Mouse (Mus musculus): ENCODE results near the gene Lrrc4c.

Lrrc4c gene

GRCm38 (mm10) chr2:97299704-97300103 lies 981.7 kb downstream of the Lrrc4c start:
- peak; percentile 69 for DNase-seq

DNA sequence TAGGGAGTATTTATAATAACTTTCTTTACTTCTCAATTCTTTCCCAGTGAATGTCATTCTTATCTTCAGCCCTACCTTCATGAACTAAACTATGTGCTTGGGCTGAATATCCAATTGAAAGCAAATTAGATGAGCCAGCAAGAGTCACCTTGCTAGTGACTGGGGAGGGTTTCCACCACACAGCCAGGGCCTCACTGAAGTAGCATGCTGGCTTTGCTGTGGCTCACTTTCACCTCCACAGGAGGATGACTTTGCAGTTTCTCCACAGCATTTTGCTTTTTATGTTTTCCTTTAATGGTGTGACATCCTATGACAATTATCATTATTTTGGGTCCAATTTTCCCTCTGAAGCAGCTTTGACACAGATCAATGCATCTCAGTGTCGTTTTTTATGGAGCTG lies 1000.0 kb downstream of the Lrrc4c start:
- DNase-seq, result no peak

GRCm38 (mm10) chr2:97318536-97318935 lies 1000.6 kb downstream of the Lrrc4c start:
- DNase-seq, result no peak

GRCm38 (mm10) chr2:97332084-97332682 lies 1014.2 kb downstream of the Lrrc4c start:
- no peak for DNase-seq

DNA sequence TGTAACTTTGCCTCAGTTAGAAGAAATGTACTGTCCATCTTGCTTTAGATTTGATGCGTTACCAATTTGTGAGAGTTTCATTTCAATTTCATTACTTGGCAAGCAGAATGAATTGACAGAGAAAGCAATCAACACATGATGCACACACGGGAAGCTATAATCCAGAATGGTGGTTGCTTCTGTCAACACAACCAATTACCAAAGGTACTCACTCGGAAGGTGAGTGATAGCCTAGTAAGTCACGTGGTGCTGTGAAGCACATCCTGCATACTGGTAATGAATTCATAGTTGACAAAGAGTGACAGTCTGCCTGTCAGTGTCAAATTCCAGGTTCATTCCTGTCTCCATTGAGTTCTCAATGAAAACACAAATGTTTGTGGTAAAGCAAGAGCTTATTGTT lies 1021.7 kb downstream of the Lrrc4c start:
- DNase-seq, result no peak

DNA sequence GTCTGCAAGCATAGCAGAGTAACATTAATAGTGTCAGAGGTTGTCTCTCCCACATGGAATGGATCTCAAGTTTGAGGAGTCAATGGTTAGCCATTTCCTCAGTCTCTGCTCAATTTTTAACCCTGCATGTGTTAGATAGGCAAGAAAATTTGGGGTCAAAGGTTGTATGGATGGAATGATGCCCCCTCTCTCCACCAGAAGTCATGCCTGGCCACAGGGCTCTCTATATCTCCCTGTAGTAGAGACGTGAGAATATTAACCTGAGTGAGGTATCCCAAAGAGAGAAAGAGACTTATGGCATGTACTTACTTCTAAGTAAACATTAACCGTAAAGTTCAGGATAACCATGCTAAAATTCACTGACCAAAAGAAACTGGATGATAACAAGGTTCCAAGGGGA lies 1043.3 kb downstream of the Lrrc4c start:
- DNase-seq, result no peak

GRCm38 (mm10) chr2:97369978-97370377 lies 1052.0 kb downstream of the Lrrc4c start:
- no peak for DNase-seq

DNA sequence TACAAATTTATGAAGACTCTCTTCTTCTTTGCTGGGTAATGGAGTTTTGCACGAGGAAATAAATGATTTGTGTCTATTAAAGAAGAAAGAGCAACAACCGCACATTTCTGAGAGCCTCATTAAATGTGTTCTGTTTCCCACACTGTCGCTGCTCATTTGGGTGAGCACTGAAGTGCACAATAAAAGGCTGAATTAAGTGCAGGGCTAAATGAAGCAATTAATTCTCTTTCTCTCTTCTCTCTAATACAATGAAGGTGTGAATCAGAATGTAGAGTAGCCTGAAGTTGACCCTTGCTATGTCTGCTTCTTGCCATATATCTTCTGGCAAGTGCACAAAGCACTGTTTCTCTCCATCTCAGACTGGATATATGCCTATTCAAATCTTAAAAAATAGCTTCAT lies 1073.5 kb downstream of the Lrrc4c start:
- DNase-seq, result no peak

- no peak for DNase-seq
Observed at GRCm38 (mm10) chr2:97391876-97392275, 1073.9 kb downstream of the Lrrc4c start.

DNA sequence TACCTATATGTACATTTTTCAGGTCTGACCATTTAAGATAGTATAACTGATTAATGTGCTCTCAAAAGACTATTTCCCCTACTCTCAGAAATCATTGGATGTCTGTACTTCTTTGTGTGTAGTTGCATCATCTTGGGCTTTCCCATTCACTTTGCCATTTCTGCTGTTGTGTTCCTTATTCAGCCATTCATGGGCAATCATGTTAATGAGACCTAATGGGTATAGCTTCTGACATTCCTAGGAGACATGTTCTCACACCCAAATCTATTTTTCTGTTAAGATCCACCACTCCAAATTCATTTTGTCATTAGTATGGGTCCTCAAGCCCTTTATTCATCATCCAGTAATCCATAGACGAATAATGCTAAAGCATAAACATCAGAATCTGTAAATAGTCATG lies 1095.1 kb downstream of the Lrrc4c start:
- DNase-seq, result no peak

DNA sequence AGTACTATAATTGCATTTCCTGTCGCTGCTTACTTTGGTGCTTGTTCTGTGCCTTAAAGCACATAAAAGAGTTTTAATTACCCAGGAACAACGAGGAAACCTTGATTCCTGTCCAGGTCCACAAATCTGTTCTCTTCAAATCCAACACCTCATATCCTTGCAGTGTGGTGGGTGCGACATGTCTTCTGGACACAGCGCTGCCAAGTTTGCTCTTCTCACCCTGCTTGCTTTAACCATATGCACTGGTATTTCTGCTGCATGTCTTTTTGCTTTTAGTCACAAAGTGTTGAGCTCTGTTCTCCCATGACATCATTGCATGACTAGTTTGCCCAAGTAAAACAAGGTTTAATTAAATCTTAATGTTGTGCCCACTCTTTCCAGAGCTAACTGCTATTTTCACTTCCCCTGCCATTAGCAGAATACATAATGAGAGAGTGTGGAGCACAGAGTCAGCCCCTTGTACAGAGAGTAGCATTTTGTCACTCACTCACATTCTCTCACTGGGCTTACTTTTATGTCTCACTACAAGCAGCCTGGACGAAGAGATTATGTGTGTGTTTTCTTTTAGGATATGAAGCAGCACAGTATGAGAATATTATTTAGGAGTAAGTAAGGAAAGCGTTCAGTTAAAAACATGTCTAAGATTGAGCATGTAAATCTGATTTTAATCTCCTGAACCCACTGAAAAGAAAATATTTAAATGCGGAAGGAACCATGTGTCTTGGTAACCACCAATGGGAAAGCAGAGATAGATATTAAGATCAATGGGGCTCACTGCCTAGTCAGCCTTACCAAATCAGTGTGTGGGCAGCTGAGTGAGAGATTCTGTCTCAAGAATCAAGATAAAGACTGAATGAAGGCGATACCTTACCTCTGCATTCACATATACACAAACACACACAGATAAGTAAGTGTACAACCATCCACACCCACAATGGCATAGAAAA lies 1096.7 kb downstream of the Lrrc4c start:
- DNase-seq, result no peak

GRCm38 (mm10) chr2:97434140-97434539 lies 1116.2 kb downstream of the Lrrc4c start:
- DNase-seq, result no peak

DNA sequence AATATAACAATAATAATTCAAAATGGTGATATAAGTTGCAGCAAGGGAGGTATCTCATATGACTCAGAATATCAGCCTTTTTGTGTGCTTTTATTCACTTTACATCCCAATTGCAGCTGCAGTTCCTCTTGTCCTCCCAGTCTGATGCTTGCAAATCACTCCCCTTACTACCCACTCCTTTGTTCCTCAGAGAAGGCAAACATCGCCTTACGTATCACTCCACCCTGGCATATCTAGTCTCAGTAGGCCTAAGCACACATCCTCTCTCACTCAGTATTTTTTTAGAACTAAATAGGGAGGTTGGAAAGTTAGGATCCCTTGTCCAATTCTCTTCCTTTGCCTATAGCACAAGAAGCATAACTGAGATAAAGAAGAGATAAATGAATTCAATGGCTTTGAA lies 1117.6 kb downstream of the Lrrc4c start:
- no peak for DNase-seq

- DNase-seq, result no peak
Observed at GRCm38 (mm10) chr2:97437767-97438166, 1119.8 kb downstream of the Lrrc4c start.

- no peak for DNase-seq
Observed at GRCm38 (mm10) chr2:97463573-97463972, 1145.6 kb downstream of the Lrrc4c start.

DNA sequence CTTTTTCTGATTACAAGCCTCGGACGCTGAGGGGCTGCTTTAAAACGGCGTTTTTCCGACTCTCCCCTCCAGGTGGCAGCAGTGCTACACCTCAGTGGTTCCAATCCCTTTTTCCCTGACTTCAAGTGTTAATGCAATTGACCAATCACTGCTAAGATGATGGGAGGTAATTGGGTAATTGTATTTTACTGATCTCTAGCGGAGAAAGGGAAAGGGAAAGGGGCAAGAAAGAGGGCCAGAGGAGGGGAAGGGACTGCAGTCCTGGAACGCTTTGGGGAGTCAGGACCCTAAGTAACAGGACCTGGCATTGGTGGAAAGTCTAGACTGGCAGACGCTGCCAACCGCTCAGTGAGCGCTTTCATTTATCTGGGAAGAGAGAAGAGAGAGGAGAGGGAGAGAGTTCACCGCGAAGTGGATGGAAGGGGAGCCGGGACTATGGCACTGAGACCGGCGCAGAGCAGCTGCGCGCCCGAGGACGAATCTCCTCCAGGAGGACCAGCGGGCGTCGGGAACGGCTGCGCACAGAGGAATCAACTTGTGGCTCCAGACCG lies 1148.3 kb downstream of the Lrrc4c start:
- peak; percentile 84 for DNase-seq

DNA sequence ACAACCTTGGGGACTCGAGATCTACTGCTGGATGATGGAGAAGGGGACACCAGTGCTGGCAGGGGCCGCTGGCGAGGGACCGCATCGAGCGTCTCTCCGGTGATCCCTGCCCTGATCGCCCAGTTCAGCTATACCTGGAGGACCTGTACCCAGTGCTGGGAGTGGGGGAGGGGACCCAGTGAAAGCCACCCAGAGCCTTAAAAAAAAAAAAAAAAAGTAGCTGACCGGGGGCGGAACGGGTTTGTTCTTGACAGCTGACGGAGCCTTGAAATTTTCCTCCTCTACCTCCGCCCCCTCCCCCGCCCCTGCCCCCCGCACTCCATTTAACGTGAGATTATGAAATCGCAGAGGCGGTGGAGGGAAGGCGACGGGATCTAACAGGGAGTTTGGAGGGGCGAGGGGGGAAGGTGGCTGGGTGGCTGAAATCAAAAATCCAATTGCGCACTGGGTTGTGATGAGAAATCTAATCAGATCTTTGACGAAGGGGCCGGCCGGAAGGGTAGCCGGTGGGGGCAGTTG lies 1149.1 kb downstream of the Lrrc4c start:
- peak; percentile 66 for DNase-seq

GRCm38 (mm10) chr2:97467664-97468063 lies 1149.7 kb downstream of the Lrrc4c start:
- no peak for DNase-seq

GRCm38 (mm10) chr2:97468372-97468771 lies 1150.4 kb downstream of the Lrrc4c start:
- DNase-seq, result no peak

- no peak for DNase-seq
Observed at GRCm38 (mm10) chr2:97469396-97469795, 1151.4 kb downstream of the Lrrc4c start.

DNA sequence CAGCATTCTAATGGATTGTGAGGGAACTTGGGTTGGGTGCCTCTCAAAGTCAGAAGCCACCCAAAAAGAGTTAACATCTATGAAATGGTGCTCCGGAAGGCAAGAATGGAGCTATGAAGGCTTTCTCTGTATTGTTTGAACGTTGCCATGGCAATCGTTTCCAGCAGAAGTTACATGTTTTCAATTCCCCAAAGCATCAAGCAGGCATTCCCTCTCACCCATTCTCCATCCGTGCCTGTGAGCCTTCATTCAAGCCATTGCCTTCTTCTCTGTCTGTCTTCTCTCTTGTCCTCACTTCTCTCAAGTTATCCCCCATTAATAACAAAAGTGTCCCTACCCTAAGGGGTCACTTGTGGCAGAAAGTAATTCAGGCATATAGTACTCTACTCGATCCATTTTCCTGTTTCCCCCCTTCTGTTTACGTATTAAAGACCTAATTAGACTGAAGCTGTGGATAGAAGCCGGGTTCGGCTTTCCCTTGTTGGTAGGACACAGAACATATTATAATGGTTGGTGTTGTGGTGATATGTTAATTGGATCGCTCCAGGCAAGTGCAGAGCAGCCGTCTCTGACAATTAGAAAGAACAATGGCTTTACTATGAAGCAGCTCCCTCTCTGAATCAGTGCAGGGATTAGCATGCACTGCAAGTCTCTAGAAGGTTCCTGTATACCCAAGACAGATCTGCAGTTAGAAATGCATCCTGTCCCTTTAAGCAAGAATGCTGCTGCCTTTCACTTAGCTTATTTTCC lies 1160.4 kb downstream of the Lrrc4c start:
- DNase-seq, result no peak

GRCm38 (mm10) chr2:97478925-97479298 lies 1160.9 kb downstream of the Lrrc4c start:
- DNase-seq, result peak; percentile 48

- DNase-seq, result no peak
Observed at GRCm38 (mm10) chr2:97484990-97485389, 1167.0 kb downstream of the Lrrc4c start.
